Mouse (Mus musculus) spleen, adult 2 months (tissue): ENCODE measurements at regions not wholly inside any gene's neighbourhood (a gene's known extent, or its start where the extent isn't known, plus 50 kb on each side); places are given as distances from the start of the nearest gene placed in this dataset.

Experiments
- DNase-seq, 2 experiments: peaks; one replicate each; pipeline versions ENCODE4 v3.0.0 to v3.0.0-alpha.2; 2012 to 2021; ENCODE audit warnings: low spot score in 2 of 2, low read depth in 1 of 2
- H3K27ac ChIP-seq: fragments of 200-500 bp; 2 replicates; pipeline ENCODE4 v1.5.1; 2012; ENCODE audit warnings: low read length, inconsistent platforms; ENCODE audit not compliant: insufficient read depth
- H3K27me3 ChIP-seq: fragments of 200-500 bp; 2 replicates; pipeline ENCODE4 v1.6.1; 2012; ENCODE audit warnings: mild to moderate bottlenecking, moderate library complexity, low read length, inconsistent platforms; ENCODE audit not compliant: control insufficient read depth, insufficient read depth
- H3K36me3 ChIP-seq: fragments of 200-500 bp; 2 replicates; pipeline ENCODE4 v1.6.1; 2012; ENCODE audit warnings: mild to moderate bottlenecking, low read length, inconsistent platforms; ENCODE audit not compliant: control insufficient read depth, insufficient read depth
- H3K4me1 ChIP-seq: fragments of 200-500 bp; 2 replicates; pipeline ENCODE4 v1.6.1; 2011; ENCODE audit warnings: inconsistent platforms; ENCODE audit not compliant: control insufficient read depth, insufficient read depth, insufficient read length
- H3K4me3 ChIP-seq: fragments of 200-500 bp; 2 replicates; pipeline ENCODE4 v1.5.1; 2011; ENCODE audit warnings: mild to moderate bottlenecking, inconsistent platforms; ENCODE audit not compliant: insufficient read depth, insufficient read length; ENCODE audit errors: extremely low read depth
- CTCF ChIP-seq: fragments of 200-500 bp; IDR thresholded peaks from 2 replicates; pipeline ENCODE4 v1.5.1; 2011; ENCODE audit warnings: mild to moderate bottlenecking, inconsistent platforms; ENCODE audit not compliant: insufficient read depth, insufficient read length, insufficient replicate concordance; ENCODE audit errors: extremely low read depth
- POLR2A ChIP-seq: fragments of 200-500 bp; IDR thresholded peaks from 2 replicates; pipeline ENCODE4 v1.6.1; 2011; ENCODE audit warnings: low read depth, low read length, inconsistent platforms
- WGBS: fragments of 180-500 bp; shearing (Covaris S2); methylation state at CpG from one replicate; pipeline ENCODE4 v1.1.7; 2018; 5-methylcytosine and 5-hydroxymethylcytosine counted together

DNA sequence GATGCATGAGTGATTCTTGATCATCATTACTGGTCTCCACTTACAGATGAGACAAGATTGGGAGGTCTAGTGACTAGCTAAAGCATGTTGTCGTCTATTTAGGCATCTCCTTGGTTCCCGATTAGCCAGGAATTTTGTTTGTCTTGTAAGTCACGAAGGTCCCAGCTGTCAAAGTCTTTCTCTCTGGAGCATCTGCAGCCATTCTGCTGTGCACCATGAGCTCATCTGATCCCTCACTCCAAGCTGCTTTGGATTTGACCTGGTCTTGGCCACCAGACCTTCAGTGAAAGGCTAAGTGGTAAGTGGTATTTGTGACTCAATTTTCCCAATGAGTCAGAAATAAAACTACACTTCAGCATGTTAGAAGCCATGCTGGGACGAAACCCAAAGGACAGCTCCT is 53.3 kb upstream of the Creb5 start:
- no peak overlapping the region for H3K4me3 ChIP-seq
- 88% methylated on average over 4 of the region's 4 CpGs for WGBS
- no peak for TF ChIP-seq POLR2A
- TF ChIP-seq CTCF: no peak
- H3K27me3 ChIP-seq: no peaks in the 10 kb centered on the region; the same call in 1 of the 2 replicates
- H3K4me1 ChIP-seq: no peaks in the 10 kb centered on the region
- H3K27ac ChIP-seq: no peak overlapping the region
- no peak for DNase-seq
- no peaks in the 10 kb centered on the region for H3K36me3 ChIP-seq

DNA sequence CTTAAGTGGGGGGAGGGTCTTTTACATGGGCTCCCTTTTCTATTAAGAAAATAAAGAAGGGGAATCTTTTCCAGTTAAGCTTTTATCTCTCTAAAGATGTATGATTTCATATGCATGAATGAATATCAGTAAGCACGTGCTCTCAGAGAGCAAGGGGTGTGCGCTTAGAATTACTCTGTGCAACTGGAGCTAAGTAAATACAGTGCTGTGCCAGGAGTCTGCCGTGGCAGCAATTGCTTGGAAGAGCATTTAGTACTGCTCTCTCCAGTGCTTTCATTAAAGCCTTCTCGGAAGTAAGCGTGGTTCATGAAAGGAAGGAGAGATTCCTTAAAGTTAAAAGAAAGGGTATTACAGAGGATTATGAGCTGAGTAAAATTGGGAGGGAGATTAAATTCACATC is 54.5 kb upstream of the Creb5 start:
- H3K27me3 ChIP-seq: no peaks in the 10 kb centered on the region; the same call in 1 of the 2 replicates
- WGBS: 91% methylated on average over 5 of the region's 5 CpGs
- DNase-seq: no peak
- no peak overlapping the region for H3K27ac ChIP-seq
- no peak for TF ChIP-seq POLR2A
- TF ChIP-seq CTCF: no peak
- no peaks in the 10 kb centered on the region for H3K36me3 ChIP-seq
- H3K4me1 ChIP-seq: no peaks in the 10 kb centered on the region
- H3K4me3 ChIP-seq: no peak overlapping the region

DNA sequence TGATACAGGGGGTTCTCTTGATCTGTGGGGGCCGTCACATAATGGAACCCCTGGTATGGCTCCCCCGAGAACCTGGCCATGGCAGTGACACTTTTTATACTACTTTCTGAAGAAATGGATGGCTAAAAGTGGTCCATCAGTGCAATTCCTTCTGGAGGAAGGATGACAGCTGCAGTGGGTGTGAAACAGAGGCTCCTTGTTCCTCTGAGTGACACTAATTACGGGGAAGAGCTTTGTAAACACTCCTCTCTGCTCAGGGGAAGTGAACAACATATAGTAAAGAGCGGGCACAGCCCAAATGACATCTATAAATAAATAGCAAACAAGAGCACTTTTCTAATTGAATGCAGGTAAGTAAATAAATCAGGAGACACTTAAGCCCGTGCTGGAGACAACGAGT is 57.7 kb upstream of the Creb5 start:
- H3K36me3 ChIP-seq: no peaks in the 10 kb centered on the region
- no peak overlapping the region for H3K4me3 ChIP-seq
- H3K27ac ChIP-seq: no peak overlapping the region
- H3K4me1 ChIP-seq: no peaks in the 10 kb centered on the region
- no peaks in the 10 kb centered on the region; the same call in 1 of the 2 replicates for H3K27me3 ChIP-seq
- TF ChIP-seq CTCF: no peak
- no peak for TF ChIP-seq POLR2A
- no peak for DNase-seq
- 85% methylated on average over 6 of the region's 6 CpGs for WGBS

DNA sequence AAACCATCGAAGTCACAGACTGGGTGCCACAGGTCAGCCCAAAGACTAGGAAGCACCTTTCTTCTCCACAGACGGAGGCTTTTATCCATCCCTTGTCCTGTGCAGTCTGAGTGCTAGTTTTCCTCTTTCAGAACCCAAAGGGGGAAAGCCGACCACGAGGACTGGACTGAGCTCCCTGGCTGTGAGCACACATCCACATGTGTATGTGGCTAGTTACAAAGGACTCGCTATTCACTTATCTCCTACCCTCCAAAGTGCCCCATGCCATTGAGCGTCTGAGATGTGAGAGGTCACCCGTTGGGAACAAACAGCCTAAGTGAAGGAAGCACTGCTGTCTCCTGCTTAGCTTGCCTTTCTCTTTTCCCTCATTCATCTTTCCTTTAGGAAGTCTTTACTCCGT is 65.0 kb upstream of the Creb5 start:
- TF ChIP-seq POLR2A (no peak), CTCF (no peak)
- 89% methylated on average over 8 of the region's 8 CpGs for WGBS

DNA sequence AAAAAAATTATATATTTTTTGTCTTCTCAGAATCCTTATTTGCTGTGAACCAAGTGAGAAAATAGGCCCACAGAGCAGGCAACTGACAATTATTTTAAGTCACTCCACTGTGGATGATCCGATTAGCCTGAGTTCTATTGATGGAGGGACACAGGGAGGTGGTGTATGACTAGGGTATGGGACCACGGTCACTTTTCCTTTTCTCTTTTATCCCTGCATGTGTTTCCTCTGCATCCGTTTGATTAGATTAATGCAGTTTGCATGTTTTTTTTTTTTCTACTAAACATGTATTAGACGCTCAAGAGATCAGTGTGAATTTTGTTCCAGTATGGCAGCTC is 65.4 kb upstream of the Creb5 start:
- TF ChIP-seq POLR2A (no peak), CTCF (no peak)
- WGBS: 93% methylated on average over 4 of the region's 4 CpGs
- H3K4me1 ChIP-seq: no peaks in the 10 kb centered on the region
- H3K36me3 ChIP-seq: no peaks in the 10 kb centered on the region
- no peak overlapping the region for H3K4me3 ChIP-seq
- no peak for DNase-seq
- H3K27me3 ChIP-seq: no peaks in the 10 kb centered on the region
- H3K27ac ChIP-seq: no peak overlapping the region

More for the DNA sequence above, 65.0 kb upstream of the Creb5 start:
- Histone ChIP-seq H3K4me3 (no peak overlapping the region), H3K36me3 (no peaks in the 10 kb centered on the region), H3K27me3 (no peaks in the 10 kb centered on the region), H3K4me1 (no peaks in the 10 kb centered on the region), H3K27ac (no peak overlapping the region)
- DNase-seq: no peak

DNA sequence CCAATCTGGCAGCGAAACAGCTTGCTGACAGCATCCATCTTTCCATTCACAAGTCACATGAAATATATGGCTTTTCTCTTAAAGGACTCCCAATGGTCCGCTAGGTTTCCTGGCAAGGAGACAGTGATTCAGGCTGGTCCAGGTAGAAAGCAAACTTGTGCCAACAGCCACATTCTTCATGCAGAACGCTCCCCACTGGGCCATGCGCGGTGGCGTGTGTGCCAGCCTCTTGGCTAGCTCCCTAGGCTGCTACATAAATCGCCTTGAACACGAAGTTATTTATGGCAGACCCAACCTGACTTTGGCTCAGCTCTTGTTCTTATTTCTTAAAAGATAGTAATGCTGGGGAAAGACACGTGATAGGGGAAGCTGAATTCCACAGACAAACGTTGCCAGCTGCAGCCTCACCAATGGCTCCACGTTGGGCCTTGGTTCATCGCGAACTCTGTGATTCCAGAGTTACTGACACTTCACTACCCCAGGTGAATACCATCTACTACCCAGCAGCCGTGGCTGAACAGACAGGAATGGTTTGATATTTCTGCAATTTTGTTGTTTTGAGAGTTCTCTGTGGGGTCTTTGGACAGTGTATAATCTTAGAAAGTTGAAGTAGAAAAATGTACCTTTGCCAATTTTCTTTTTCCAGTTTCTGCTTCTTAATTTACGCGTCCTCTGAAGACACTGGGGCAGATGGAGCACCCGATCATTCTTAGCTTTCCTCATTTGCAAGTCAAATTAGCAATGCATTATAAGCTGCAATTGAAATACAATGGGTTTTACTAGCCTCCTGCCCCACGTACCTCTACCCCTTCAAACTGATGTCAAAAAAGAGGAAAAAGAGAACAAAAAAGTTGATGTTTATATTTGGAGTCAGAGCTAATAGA is 66.0 kb upstream of the Creb5 start:
- no peak overlapping the region for H3K4me3 ChIP-seq
- DNase-seq: no peak
- no peak for TF ChIP-seq CTCF
- TF ChIP-seq POLR2A: no peak
- H3K4me1 ChIP-seq: no peaks in the 10 kb centered on the region
- 89% methylated on average over 18 of the region's 18 CpGs for WGBS
- no peak overlapping the region for H3K27ac ChIP-seq
- no peaks in the 10 kb centered on the region for H3K27me3 ChIP-seq
- H3K36me3 ChIP-seq: no peaks in the 10 kb centered on the region

DNA sequence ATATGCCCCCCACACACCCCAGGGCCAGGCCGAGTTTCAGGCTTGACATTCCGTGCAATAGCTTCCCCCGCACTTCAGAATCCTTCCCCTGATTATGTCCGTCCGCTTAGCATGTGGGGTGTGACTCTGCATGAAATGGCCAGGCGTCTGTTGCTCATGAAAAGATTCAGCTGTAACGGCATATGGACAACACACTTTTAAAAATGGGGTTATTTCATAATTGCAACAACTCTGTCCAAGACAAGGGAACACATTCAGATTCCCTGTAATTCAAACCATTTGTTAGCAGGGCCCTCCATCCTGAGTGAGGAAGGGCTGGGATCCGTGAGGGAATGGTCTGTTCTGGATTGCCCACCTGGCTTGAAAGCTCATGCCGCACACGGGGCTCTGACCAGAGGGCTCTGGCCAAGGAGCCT is 68.2 kb upstream of the Creb5 start:
- no peak overlapping the region for H3K4me3 ChIP-seq
- no peaks in the 10 kb centered on the region for H3K4me1 ChIP-seq
- TF ChIP-seq CTCF (no peak), POLR2A (no peak)
- 89% methylated on average over 10 of the region's 10 CpGs for WGBS
- no peak for DNase-seq
- H3K27ac ChIP-seq: no peak overlapping the region
- H3K36me3 ChIP-seq: no peaks in the 10 kb centered on the region
- H3K27me3 ChIP-seq: no peaks in the 10 kb centered on the region
